8 mouse cellular contexts compared by ENCODE assay signal in genomic region chr6:61179641-61179948, GRCm38 (mm10). TPM values are rescaled to one million over a fixed set of nuclear protein-coding genes. Genes with fewer than 3 reads are reported as not detected.
DNase-seq lines count a peak whose midpoint lies in the region; ATAC-seq and TF ChIP-seq lines count a peak whose summit lies in the region.

No protein-coding gene starts in this region.

- TF ChIP-seq CTCF in heart, adult 2 months (IDR thresholded peaks at IDR 0.05) = no peak
- TF ChIP-seq CTCF in testis, adult 2 months (IDR thresholded peaks at IDR 0.05; ENCODE audit: control insufficient read depth, insufficient read depth, insufficient replicate concordance, low read depth, low read length) = no peak

- DNase-seq in heart, adult 2 months = no peak
- no peak for DNase-seq in heart, adult 11 months
- no peak for DNase-seq in testis, postnatal 14 days (ENCODE audit: low spot score)
- DNase-seq in liver, embryonic 13.5 days = no peak
- DNase-seq in adrenal gland, adult 18-20 months (ENCODE audit: low spot score in 2 of 2) = no peak
- DNase-seq in cerebellum, postnatal 25 days = no peak
- no peak for DNase-seq in frontal cortex, adult 2 months (ENCODE audit: extremely low spot score in 1 of 2, low spot score in 1 of 2)

- H3K4me3 ChIP-seq in heart, adult 2 months = peak overlapping the region; percentile 68
- H3K4me3 ChIP-seq in testis, adult 2 months (ENCODE audit: control insufficient read depth, low read depth, low read length) = peak overlapping the region; percentile 81
- peak overlapping the region; percentile 58 for H3K4me3 ChIP-seq in liver, embryonic 13.5 days (replicated peaks)

- no peaks in the 10 kb centered on the region for H3K36me3 ChIP-seq in heart, adult 2 months (ENCODE audit: control insufficient read depth, insufficient read depth, low read length)
- no peaks in the 10 kb centered on the region for H3K36me3 ChIP-seq in testis, adult 2 months (ENCODE audit: control insufficient read depth, insufficient read depth, low read length)
- no peaks in the 10 kb centered on the region for H3K36me3 ChIP-seq in liver, embryonic 13.5 days

- peak overlapping the region; percentile 77 for H3K9ac ChIP-seq in heart, adult 2 months (ENCODE audit: low read depth, low read length)
- no peak overlapping the region for H3K9ac ChIP-seq in liver, embryonic 13.5 days

- no peak for ATAC-seq in liver, embryonic 13.5 days (ENCODE audit: low read depth)

- TF ChIP-seq EP300 in heart, adult 2 months (IDR thresholded peaks at IDR 0.05; ENCODE audit: insufficient read depth, low read depth, low read length) = no peak

- 4% methylated on average over 5 of the region's 5 CpGs for WGBS in heart, adult 2 months
- WGBS in liver, embryonic 13.5 days (ENCODE audit: insufficient replicate concordance) = 8% methylated on average over 5 of the region's 5 CpGs

- H3K79me2 ChIP-seq in heart, adult 2 months (replicated peaks; ENCODE audit: control insufficient read depth, insufficient read depth, low read length) = no peaks in the 10 kb centered on the region

- intact Hi-C loops in heart, adult 2 months (cut with DNase I) = no loop called here

- H3K4me1 ChIP-seq in heart, adult 2 months (ENCODE audit: control insufficient read depth, insufficient read depth, low read length) = no peaks in the 10 kb centered on the region
- peaks cover 7% of the 10 kb centered on the region for H3K4me1 ChIP-seq in testis, adult 2 months (ENCODE audit: control insufficient read depth, insufficient read depth, low read length)
- no peaks in the 10 kb centered on the region for H3K4me1 ChIP-seq in liver, embryonic 13.5 days (replicated peaks)

- no peak overlapping the region; the same call in 1 of the 2 replicates for H3K27ac ChIP-seq in heart, adult 2 months
- no peak overlapping the region for H3K27ac ChIP-seq in testis, adult 2 months (ENCODE audit: control insufficient read depth, insufficient read depth, low read depth, low read length)
- no peak overlapping the region for H3K27ac ChIP-seq in liver, embryonic 13.5 days

- H3K4me2 ChIP-seq in liver, embryonic 13.5 days = peak overlapping the region; percentile 76

- H3K9me3 ChIP-seq in liver, embryonic 13.5 days (replicated peaks) = no peaks in the 10 kb centered on the region

- no peaks in the 10 kb centered on the region for H3K27me3 ChIP-seq in heart, adult 2 months (ENCODE audit: control insufficient read depth, insufficient read depth, low read length)
- no peaks in the 10 kb centered on the region; the same call in 1 of the 2 replicates for H3K27me3 ChIP-seq in testis, adult 2 months (ENCODE audit: control insufficient read depth, insufficient read depth, low read length)
- H3K27me3 ChIP-seq in liver, embryonic 13.5 days = peaks cover 37% of the 10 kb centered on the region

- TF ChIP-seq POLR2A in heart, adult 2 months (IDR thresholded peaks at IDR 0.05; ENCODE audit: insufficient read depth, low read depth, low read length) = no peak
- TF ChIP-seq POLR2A in testis, adult 2 months (IDR thresholded peaks at IDR 0.05; ENCODE audit: control insufficient read depth, low read depth, low read length) = no peak

RNA-seq across cellular contexts. Expression of gene Ccser1, which starts 0.5 kb away (rescaled TPM):
- total RNA-seq in heart, adult 2 months (2021) = 1 to 10 TPM in 1 of 2 experiments, under 1 TPM in 1; 0.94 to 1.7 TPM
- polyA plus RNA-seq in heart, adult 2 months (2012; rRNA removed) = 0.45 and 0.64 TPM in 2 replicates
- 0.11 and 0.32 TPM in 2 replicates for polyA plus RNA-seq in testis, adult 2 months (2012; rRNA removed)
- 0.16 and 0.17 TPM in 2 replicates for polyA plus RNA-seq in liver, embryonic 13.5 days (2015; fragmentation: Nextera tagmentation; extraction: Ambion mirVana)
- total RNA-seq in adrenal gland, adult 18-20 months (2021) = 1 to 10 TPM; 2.1 to 2.7 TPM
- 8.4 and 9.3 TPM in 2 replicates for polyA plus RNA-seq in frontal cortex, adult 2 months (2012; rRNA removed)
